Comparison of ENCODE assay signal across 21 mouse cellular contexts in genomic region chr4:126840996-126841560, GRCm38 (mm10).
DNase-seq lines count a peak whose midpoint lies in the region; ATAC-seq lines count a peak whose summit lies in the region.
"Had no signal": no experiment of that assay in that cellular context is flagged by ENCODE, and none has a peak within 500 bp of the region (broad histone marks: within the 10 kb centered on the region; RNA-seq: fewer than 3 reads in every experiment).

No protein-coding gene starts in this region.

- H3K27me3 ChIP-seq in embryonic facial prominence, embryonic 11.5 days (ENCODE audit: control insufficient read depth, insufficient read depth, low read length), result no peaks in the 10 kb centered on the region
- H3K27me3 ChIP-seq in embryonic facial prominence, embryonic 10.5 days (replicated peaks; ENCODE audit: low read depth, poor library complexity, severe bottlenecking), result no peaks in the 10 kb centered on the region
- H3K27me3 ChIP-seq: forebrain, embryonic 13.5 days; heart, embryonic 15.5 days; limb, embryonic 15.5 days; liver, embryonic 15.5 days; neural tube, embryonic 13.5 days; stomach, embryonic 15.5 days had no signal

- no peaks in the 10 kb centered on the region; the same call in 1 of the 2 replicates for H3K36me3 ChIP-seq in embryonic facial prominence, embryonic 11.5 days (replicated peaks; ENCODE audit: control insufficient read depth, insufficient read depth, low read depth, low read length)
- peaks cover 46% of the 10 kb centered on the region for H3K36me3 ChIP-seq in embryonic facial prominence, embryonic 10.5 days (replicated peaks)

- WGBS in embryonic facial prominence, embryonic 11.5 days, result 90% methylated on average over 15 of the region's 15 CpGs
- 90% methylated on average over 15 of the region's 15 CpGs for WGBS in embryonic facial prominence, embryonic 10.5 days

- H3K4me2 ChIP-seq in embryonic facial prominence, embryonic 11.5 days (ENCODE audit: low read depth, low read length), result no peak overlapping the region
- H3K4me2 ChIP-seq: forebrain, embryonic 13.5 days; heart, embryonic 15.5 days; limb, embryonic 15.5 days; liver, embryonic 15.5 days; midbrain, embryonic 11.5 days; neural tube, embryonic 13.5 days; stomach, embryonic 15.5 days had no signal

- H3K27ac ChIP-seq in embryonic facial prominence, embryonic 11.5 days (replicated peaks; ENCODE audit: low read depth, low read length), result no peak overlapping the region
- H3K27ac ChIP-seq in embryonic facial prominence, embryonic 10.5 days (replicated peaks), result no peak overlapping the region
- H3K27ac ChIP-seq: forebrain, embryonic 13.5 days; heart, adult 2 months; heart, embryonic 15.5 days; limb, embryonic 15.5 days; liver, embryonic 15.5 days; neural tube, embryonic 13.5 days; stomach, embryonic 15.5 days had no signal

- H3K9me3 ChIP-seq in embryonic facial prominence, embryonic 11.5 days (replicated peaks; ENCODE audit: control insufficient read depth, low read length), result no peaks in the 10 kb centered on the region
- H3K9me3 ChIP-seq in embryonic facial prominence, embryonic 10.5 days, result no peaks in the 10 kb centered on the region
- H3K9me3 ChIP-seq: forebrain, embryonic 13.5 days; heart, embryonic 15.5 days; limb, embryonic 15.5 days; liver, embryonic 15.5 days; neural tube, embryonic 13.5 days; stomach, embryonic 15.5 days had no signal

- H3K4me1 ChIP-seq in embryonic facial prominence, embryonic 11.5 days (ENCODE audit: control insufficient read depth, insufficient read depth, low read length), result no peaks in the 10 kb centered on the region
- H3K4me1 ChIP-seq in embryonic facial prominence, embryonic 10.5 days, result no peaks in the 10 kb centered on the region
- H3K4me1 ChIP-seq: heart, embryonic 15.5 days; liver, embryonic 15.5 days; stomach, embryonic 15.5 days had no signal

- no peak for DNase-seq in embryonic facial prominence, embryonic 11.5 days (ENCODE audit: low spot score)
- no peak for DNase-seq in embryonic facial prominence, embryonic 10.5 days (ENCODE audit: low spot score)
- DNase-seq in 416B (ENCODE audit: low read depth) (peak; percentile 37), NIH3T3 (ENCODE audit: low read depth) (peak; percentile 67)
- peak; percentile 65 for DNase-seq in brain, adult 2 months (ENCODE audit: low read depth, low spot score)
- DNase-seq in cerebellum, postnatal 4 days (ENCODE audit: low spot score in 2 of 2), result no peak
- DNase-seq in frontal cortex, adult 2 months (ENCODE audit: extremely low spot score in 1 of 2, low spot score in 1 of 2), result no peak
- no peak for DNase-seq in urinary bladder, adult 18-20 months (ENCODE audit: low spot score in 2 of 2)
- DNase-seq: cerebellum, adult 11 months; cerebellum, postnatal 10 days; gastrocnemius, postnatal 14 days; heart, adult 2 months; kidney, adult 18-20 months; kidney, postnatal 10 days had no signal

- no peak overlapping the region for H3K4me3 ChIP-seq in embryonic facial prominence, embryonic 11.5 days (ENCODE audit: low read depth, low read length)
- no peak overlapping the region for H3K4me3 ChIP-seq in embryonic facial prominence, embryonic 10.5 days
- H3K4me3 ChIP-seq: forebrain, embryonic 13.5 days; heart, adult 2 months; heart, embryonic 15.5 days; limb, embryonic 15.5 days; liver, embryonic 15.5 days; neural tube, embryonic 13.5 days; stomach, embryonic 15.5 days had no signal

- no peak overlapping the region for H3K9ac ChIP-seq in embryonic facial prominence, embryonic 11.5 days (replicated peaks; ENCODE audit: low read length)
- H3K9ac ChIP-seq: forebrain, embryonic 13.5 days; heart, embryonic 15.5 days; limb, embryonic 15.5 days; liver, embryonic 15.5 days; neural tube, embryonic 13.5 days; stomach, embryonic 15.5 days had no signal

- ATAC-seq in embryonic facial prominence, embryonic 11.5 days (replicated peaks; ENCODE audit: insufficient number of reproducible peaks, low FRiP score, low TSS enrichment, low read depth), result 0 out of 2 replicates have a peak, but pooled peaks have one; percentile 42
- ATAC-seq: forebrain, embryonic 13.5 days had no signal

Comparison
In these comparisons a context has a peak if more than half of its experiments do, and no peak if none do; other contexts are left out.
1. DNase-seq: peak in 416B (single experiment), NIH3T3 (single experiment) and brain, adult 2 months (single experiment); none in embryonic facial prominence, embryonic 11.5 days (single experiment), embryonic facial prominence, embryonic 10.5 days (single experiment), cerebellum, postnatal 4 days (0 of 2), frontal cortex, adult 2 months (0 of 2) and urinary bladder, adult 18-20 months (0 of 2).